Mouse (Mus musculus) testis, adult 2 months (tissue): ENCODE data around the gene Emc8.

Experiments
- CTCF ChIP-seq: fragments of 200-500 bp; IDR thresholded peaks from 2 replicates; pipeline ENCODE4 v1.5.1; 2012; ENCODE audit warnings: low read depth, mild to moderate bottlenecking, inconsistent platforms, low read length, moderate library complexity; ENCODE audit not compliant: control insufficient read depth, insufficient read depth, insufficient replicate concordance
- POLR2A ChIP-seq: fragments of 200-500 bp; IDR thresholded peaks from 2 replicates; pipeline ENCODE4 v1.6.1; 2012; ENCODE audit warnings: low read depth, mild to moderate bottlenecking, inconsistent platforms, low read length, moderate library complexity; ENCODE audit not compliant: control insufficient read depth

GRCm38 (mm10) chr8:120715200-120715599 lies 46.8 kb upstream of the Emc8 start:
- TF ChIP-seq CTCF (no peak), POLR2A (no peak)
